Mouse (Mus musculus): ENCODE data around the gene Atxn7l2. TPM values are rescaled to one million over a fixed set of nuclear protein-coding genes. Genes with fewer than 3 reads are reported as not detected.

Atxn7l2 gene
- polyA plus RNA-seq, 1 experiment from 2014 or later = 6.3 TPM

- Histone ChIP-seq H3K27me3 (ENCODE audit: control insufficient read depth, insufficient read depth, low read length) (peaks cover 6% of the 10 kb centered on the region; the same call in 1 of the 2 replicates), H3K9ac (ENCODE audit: low read length) (no peak overlapping the region), H3K4me3 (ENCODE audit: control insufficient read depth in 1 of 2, insufficient read depth in 1 of 2, low read depth in 1 of 2, low read length in 2 of 2) (no peak overlapping the region), H3K4me1 (ENCODE audit: control insufficient read depth in 2 of 2, insufficient read depth in 2 of 2, low read length in 2 of 2) (peaks cover 0 to 2% of the 10 kb centered on the region in 2 experiments; a peak in 1 of 4 replicates), H3K4me2 (ENCODE audit: low read length) (no peak overlapping the region), H3K27ac (replicated peaks in 1 of 2; ENCODE audit: control insufficient read depth in 1 of 2, insufficient read depth in 1 of 2, low read depth in 2 of 2, low read length in 2 of 2) (no peak overlapping the region), H3K9me3 (ENCODE audit: control insufficient read depth, low read length) (no peaks in the 10 kb centered on the region), H3K36me3 (ENCODE audit: control insufficient read depth, insufficient read depth, low read length) (no peaks in the 10 kb centered on the region)
- ATAC-seq (ENCODE audit: insufficient number of reproducible peaks, insufficient read depth, low FRiP score, low read depth) = no peak
- WGBS = 36% methylated on average over 8 of the region's 11 CpGs
Measured at GRCm38 (mm10) chr3:108166486-108167211, 44.1 kb downstream of the Atxn7l2 start.

GRCm38 (mm10) chr3:108165532-108166315 is 45.0 kb downstream of the Atxn7l2 start:
- ATAC-seq (ENCODE audit: insufficient number of reproducible peaks, insufficient read depth, low FRiP score, low read depth) = no peak
- WGBS = 60% methylated on average over 10 of the region's 10 CpGs
- no peak overlapping the region for H3K9ac ChIP-seq (ENCODE audit: low read length)

GRCm38 (mm10) chr3:108164807-108165206 is 45.9 kb downstream of the Atxn7l2 start:
- no peak overlapping the region for H3K4me3 ChIP-seq (ENCODE audit: control insufficient read depth in 1 of 2, insufficient read depth in 1 of 2, low read depth in 1 of 2, low read length in 2 of 2)
- H3K4me2 ChIP-seq (ENCODE audit: low read length) = peak overlapping the region; percentile 37; the same call in 1 of the 2 replicates
- peak; percentile 40; the same call in 1 of the 2 replicates for ATAC-seq (ENCODE audit: insufficient number of reproducible peaks, insufficient read depth, low FRiP score, low read depth)
- peaks cover 6% of the 10 kb centered on the region; the same call in 1 of the 2 replicates for H3K27me3 ChIP-seq (ENCODE audit: control insufficient read depth, insufficient read depth, low read length)
- peaks cover 0 to 2% of the 10 kb centered on the region in 2 experiments; a peak in 1 of 4 replicates for H3K4me1 ChIP-seq (ENCODE audit: control insufficient read depth in 2 of 2, insufficient read depth in 2 of 2, low read length in 2 of 2)
- H3K9ac ChIP-seq (ENCODE audit: low read length) = no peak overlapping the region
- WGBS = 22% methylated on average over 9 of the region's 9 CpGs
- H3K9me3 ChIP-seq (ENCODE audit: control insufficient read depth, low read length) = no peaks in the 10 kb centered on the region
- H3K36me3 ChIP-seq (ENCODE audit: control insufficient read depth, insufficient read depth, low read length) = no peaks in the 10 kb centered on the region
- H3K27ac ChIP-seq (replicated peaks in 1 of 2; ENCODE audit: control insufficient read depth in 1 of 2, insufficient read depth in 1 of 2, low read depth in 2 of 2, low read length in 2 of 2) = no peak overlapping the region

More at GRCm38 (mm10) chr3:108165532-108166315, 45.0 kb downstream of the Atxn7l2 start:
- H3K9me3 ChIP-seq (ENCODE audit: control insufficient read depth, low read length) = no peaks in the 10 kb centered on the region
- no peak overlapping the region for H3K4me2 ChIP-seq (ENCODE audit: low read length)
- H3K27ac ChIP-seq (replicated peaks in 1 of 2; ENCODE audit: control insufficient read depth in 1 of 2, insufficient read depth in 1 of 2, low read depth in 2 of 2, low read length in 2 of 2) = no peak overlapping the region
- H3K36me3 ChIP-seq (ENCODE audit: control insufficient read depth, insufficient read depth, low read length) = no peaks in the 10 kb centered on the region
- H3K27me3 ChIP-seq (ENCODE audit: control insufficient read depth, insufficient read depth, low read length) = peaks cover 6% of the 10 kb centered on the region; the same call in 1 of the 2 replicates
- no peak overlapping the region for H3K4me3 ChIP-seq (ENCODE audit: control insufficient read depth in 1 of 2, insufficient read depth in 1 of 2, low read depth in 1 of 2, low read length in 2 of 2)
- peaks cover 0 to 2% of the 10 kb centered on the region in 2 experiments; a peak in 1 of 4 replicates for H3K4me1 ChIP-seq (ENCODE audit: control insufficient read depth in 2 of 2, insufficient read depth in 2 of 2, low read length in 2 of 2)

- Histone ChIP-seq H3K9me3 (ENCODE audit: control insufficient read depth, low read length) (no peaks in the 10 kb centered on the region), H3K9ac (ENCODE audit: low read length) (no peak overlapping the region), H3K4me3 (ENCODE audit: control insufficient read depth in 1 of 2, insufficient read depth in 1 of 2, low read depth in 1 of 2, low read length in 2 of 2) (no peak overlapping the region), H3K36me3 (ENCODE audit: control insufficient read depth, insufficient read depth, low read length) (no peaks in the 10 kb centered on the region), H3K27me3 (ENCODE audit: control insufficient read depth, insufficient read depth, low read length) (peaks cover 6% of the 10 kb centered on the region; the same call in 1 of the 2 replicates), H3K4me2 (ENCODE audit: low read length) (no peak overlapping the region), H3K27ac (replicated peaks in 1 of 2; ENCODE audit: control insufficient read depth in 1 of 2, insufficient read depth in 1 of 2, low read depth in 2 of 2, low read length in 2 of 2) (no peak overlapping the region), H3K4me1 (ENCODE audit: control insufficient read depth in 2 of 2, insufficient read depth in 2 of 2, low read length in 2 of 2) (peaks cover 5 to 9% of the 10 kb centered on the region in 2 experiments)
- WGBS = 67% methylated on average over 5 of the region's 5 CpGs
- no peak for ATAC-seq (ENCODE audit: insufficient number of reproducible peaks, insufficient read depth, low FRiP score, low read depth)
Measured at GRCm38 (mm10) chr3:108164091-108164490, 46.6 kb downstream of the Atxn7l2 start.

DNA sequence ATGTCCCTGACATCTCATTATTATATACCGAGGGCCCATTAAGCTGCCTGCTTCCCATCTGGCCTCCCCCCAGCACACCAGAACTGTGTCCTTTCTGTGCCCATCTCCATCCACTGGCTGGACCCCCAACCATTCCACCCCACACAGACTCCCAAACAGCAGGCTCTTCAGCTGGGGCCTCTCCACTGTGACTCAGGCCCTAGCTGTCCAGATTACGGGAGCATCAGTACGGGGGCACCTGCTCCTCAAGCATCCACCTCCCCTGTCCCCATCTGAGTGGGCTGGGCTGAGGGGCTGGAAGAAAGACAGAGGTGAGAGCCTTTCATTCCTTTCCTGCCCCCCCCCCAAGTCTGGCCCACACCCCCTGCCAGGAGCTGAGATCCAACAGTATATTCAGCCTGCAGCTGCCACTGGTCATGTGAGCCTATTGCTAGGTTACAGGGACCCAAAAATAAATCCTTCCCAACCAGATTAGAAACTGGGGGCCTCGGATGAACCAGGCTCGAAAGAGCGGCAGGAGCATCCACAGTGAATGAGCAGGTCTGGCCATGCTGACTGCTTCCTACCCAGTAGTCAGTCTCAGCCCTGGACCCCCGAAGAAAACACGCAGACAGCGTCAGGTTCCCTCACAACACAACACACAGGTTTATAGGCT is 52.2 kb downstream of the Atxn7l2 start:
- no peaks in the 10 kb centered on the region for H3K36me3 ChIP-seq (ENCODE audit: control insufficient read depth, insufficient read depth, low read length)
- H3K4me1 ChIP-seq (ENCODE audit: control insufficient read depth in 2 of 2, insufficient read depth in 2 of 2, low read length in 2 of 2) = peaks cover 15 to 19% of the 10 kb centered on the region in 2 experiments
- peak overlapping the region; percentile 34; the same call in 1 of the 2 replicates for H3K9ac ChIP-seq (ENCODE audit: low read length)
- peak; percentile 80 for ATAC-seq (ENCODE audit: insufficient number of reproducible peaks, insufficient read depth, low FRiP score, low read depth)
- H3K27me3 ChIP-seq (ENCODE audit: control insufficient read depth, insufficient read depth, low read length) = no peaks in the 10 kb centered on the region
- no peaks in the 10 kb centered on the region for H3K9me3 ChIP-seq (ENCODE audit: control insufficient read depth, low read length)
- H3K4me3 ChIP-seq (ENCODE audit: control insufficient read depth in 1 of 2, insufficient read depth in 1 of 2, low read depth in 1 of 2, low read length in 2 of 2) = no peak overlapping the region
- WGBS = 29% methylated on average over 9 of the region's 9 CpGs
- H3K4me2 ChIP-seq (ENCODE audit: low read length) = peak overlapping the region; percentile 54
- peak overlapping the region; percentile 75 to 85 for H3K27ac ChIP-seq (replicated peaks in 1 of 2; ENCODE audit: control insufficient read depth in 1 of 2, insufficient read depth in 1 of 2, low read depth in 2 of 2, low read length in 2 of 2)

DNA sequence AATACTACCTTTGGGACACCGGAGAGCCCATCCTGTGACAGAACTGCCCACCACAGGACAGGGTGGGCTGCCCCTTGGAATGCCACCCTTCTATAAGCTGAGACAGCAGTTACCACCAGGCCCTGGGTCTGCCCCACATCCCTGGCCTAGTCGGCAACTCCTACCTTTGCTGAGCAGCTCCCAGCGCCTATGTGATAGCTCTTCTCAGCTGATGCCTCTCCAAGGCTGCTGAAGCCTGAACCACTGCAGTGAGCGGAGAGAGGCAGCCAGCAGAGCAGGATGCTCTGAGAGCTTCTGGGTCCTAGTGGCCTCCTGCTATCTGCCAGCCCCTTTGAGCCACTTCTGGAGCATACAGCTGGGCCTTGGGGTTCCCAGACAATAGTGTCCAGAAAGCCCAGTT is 56.1 kb downstream of the Atxn7l2 start, which contains the start of gene Gpr61:
Gene Gpr61 (minus strand): TSS at position 227 of the 400 bp plus-strand sequence.
- no peak within 1 kb of the TSS for H3K9ac ChIP-seq (ENCODE audit: low read length)
- ATAC-seq (ENCODE audit: insufficient number of reproducible peaks, insufficient read depth, low FRiP score, low read depth) = no peak
- 33% methylated on average over 4 of the region's 4 CpGs for WGBS

GRCm38 (mm10) chr3:108152290-108152689 is 58.4 kb downstream of the Atxn7l2 start:
- WGBS = 90% methylated on average over 3 of the region's 3 CpGs
- ATAC-seq (ENCODE audit: insufficient number of reproducible peaks, insufficient read depth, low FRiP score, low read depth) = no peak
- Histone ChIP-seq H3K27me3 (ENCODE audit: control insufficient read depth, insufficient read depth, low read length) (no peaks in the 10 kb centered on the region), H3K36me3 (ENCODE audit: control insufficient read depth, insufficient read depth, low read length) (no peaks in the 10 kb centered on the region), H3K4me3 (ENCODE audit: control insufficient read depth in 1 of 2, insufficient read depth in 1 of 2, low read depth in 1 of 2, low read length in 2 of 2) (no peak overlapping the region), H3K4me1 (ENCODE audit: control insufficient read depth in 2 of 2, insufficient read depth in 2 of 2, low read length in 2 of 2) (peaks cover 0 to 2% of the 10 kb centered on the region in 2 experiments; a peak in 2 of 4 replicates), H3K9me3 (ENCODE audit: control insufficient read depth, low read length) (no peaks in the 10 kb centered on the region), H3K27ac (replicated peaks in 1 of 2; ENCODE audit: control insufficient read depth in 1 of 2, insufficient read depth in 1 of 2, low read depth in 2 of 2, low read length in 2 of 2) (no peak overlapping the region), H3K9ac (ENCODE audit: low read length) (no peak overlapping the region), H3K4me2 (ENCODE audit: low read length) (no peak overlapping the region)

More for the DNA sequence above, 56.1 kb downstream of the Atxn7l2 start, which contains the start of gene Gpr61:
- Histone ChIP-seq H3K4me3 (ENCODE audit: control insufficient read depth in 1 of 2, insufficient read depth in 1 of 2, low read depth in 1 of 2, low read length in 2 of 2) (no peak within 1 kb of the TSS), H3K9me3 (ENCODE audit: control insufficient read depth, low read length) (no peaks in the 10 kb centered on the region), H3K27ac (replicated peaks in 1 of 2; ENCODE audit: control insufficient read depth in 1 of 2, insufficient read depth in 1 of 2, low read depth in 2 of 2, low read length in 2 of 2) (no peak within 1 kb of the TSS), H3K4me1 (ENCODE audit: control insufficient read depth in 2 of 2, insufficient read depth in 2 of 2, low read length in 2 of 2) (peaks cover 15 to 19% of the 10 kb centered on the region in 2 experiments), H3K36me3 (ENCODE audit: control insufficient read depth, insufficient read depth, low read length) (no peaks in the 10 kb centered on the region), H3K4me2 (ENCODE audit: low read length) (no peak within 1 kb of the TSS), H3K27me3 (ENCODE audit: control insufficient read depth, insufficient read depth, low read length) (no peaks in the 10 kb centered on the region)

All from heart, embryonic 14.5 days (tissue).